Mouse (Mus musculus): Measurements from ENCODE around the gene Rex1bd.

DNA sequence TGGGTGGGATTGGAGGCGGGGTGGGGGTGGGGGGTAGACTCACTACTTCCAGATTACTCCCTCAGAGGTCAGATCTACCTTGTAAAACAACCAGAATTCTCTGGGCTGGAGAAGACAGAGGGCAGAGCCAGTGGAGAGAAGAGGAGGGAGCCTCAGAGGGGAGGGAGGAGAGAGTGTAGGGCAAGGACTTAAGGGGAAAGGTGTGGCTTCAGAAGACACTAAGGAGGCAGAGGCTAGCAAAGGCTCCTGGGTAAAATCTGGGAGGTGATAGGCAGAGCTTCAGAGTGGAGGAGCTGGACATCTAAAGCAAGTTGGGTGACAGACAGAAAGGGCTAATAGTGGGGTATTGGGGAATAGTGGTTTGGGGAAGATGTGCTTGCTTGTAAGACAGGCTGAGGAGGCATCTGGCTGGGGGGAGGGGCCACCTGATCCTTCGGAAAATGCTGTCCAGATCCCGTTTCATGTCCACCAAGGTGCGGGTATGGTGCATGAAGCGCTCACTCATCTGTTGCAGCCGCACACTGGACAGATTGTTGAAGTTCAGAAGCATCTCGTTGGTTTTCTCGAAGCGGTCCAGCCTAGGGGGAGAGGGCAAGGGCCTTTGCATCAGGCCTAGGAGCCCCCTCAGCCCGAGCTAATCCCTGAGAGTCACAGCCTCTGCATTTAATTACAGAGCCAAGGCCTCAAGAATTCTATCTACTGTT, 11.5 kb upstream of the Rex1bd start:
- no peak for TF ChIP-seq CTCF (IDR thresholded peaks at IDR 0.05; ENCODE audit: extremely low read depth, insufficient read depth, low read length)
- TF ChIP-seq POLR2A (IDR thresholded peaks at IDR 0.05; ENCODE audit: extremely low read depth, insufficient read depth, low read length), result no peak
